Mouse (Mus musculus): ENCODE measurements around the gene Gm9958.

- TF ChIP-seq CTCF (IDR thresholded peaks at IDR 0.05) (no peak), EP300 (IDR thresholded peaks at IDR 0.05) (no peak)
These were observed 20.1 kb upstream of the Gm9958 start for GRCm38 (mm10) chr5:90346877-90347276.

Data from lung, postnatal 0 days (tissue).